ENCODE assay signal across 10 mouse cellular contexts in the genomic region with DNA sequence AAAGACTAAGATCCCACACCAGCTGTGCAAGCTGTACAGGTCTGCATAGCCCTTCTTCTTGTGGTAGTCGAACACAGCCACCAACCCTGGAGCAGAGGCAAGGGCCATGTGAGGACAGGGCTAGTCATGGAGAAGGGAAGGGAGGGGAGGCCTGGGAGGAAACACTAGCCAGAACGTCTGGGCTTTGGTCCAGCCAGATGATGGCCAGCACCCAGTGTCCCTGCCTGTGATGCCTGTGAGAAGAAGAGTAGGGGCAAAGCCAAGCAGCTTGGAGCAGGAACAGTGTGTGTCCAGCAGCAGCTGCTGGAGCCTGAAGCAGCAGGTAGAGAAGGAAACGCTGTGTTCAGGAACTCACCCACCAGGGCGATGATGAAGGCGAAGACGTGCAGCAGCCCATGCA. TPM values are rescaled to one million over a fixed set of nuclear protein-coding genes. Genes with fewer than 3 reads are reported as not detected.
A peak's percentile ranks its signal among the peaks of the same experiment; 100 is the strongest.
DNase-seq lines count a peak whose midpoint lies in the region; ATAC-seq and TF ChIP-seq lines count a peak whose summit lies in the region.
"Had no signal": no experiment of that assay in that cellular context is flagged by ENCODE, and none has a peak within 500 bp of the region (broad histone marks: within the 10 kb centered on the region; RNA-seq: fewer than 3 reads in every experiment).

No protein-coding gene starts in this region.

- H3K9ac ChIP-seq in heart, adult 2 months (ENCODE audit: low read depth, low read length): no peak overlapping the region
- H3K9ac ChIP-seq in stomach, postnatal 0 days (ENCODE audit: low read length): no peak overlapping the region
- H3K9ac ChIP-seq: liver, embryonic 15.5 days had no signal

- TF ChIP-seq EP300 in heart, adult 2 months (IDR thresholded peaks at IDR 0.05; ENCODE audit: insufficient read depth, low read depth, low read length): peak; percentile 84; the same call in 1 of the 2 replicates
- no peak for TF ChIP-seq EP300 in stomach, postnatal 0 days (optimal IDR thresholded peaks at IDR 0.05)

- peak; percentile 86 to 91 for DNase-seq in heart, adult 2 months
- no peak for DNase-seq in heart, embryonic 10.5 days (ENCODE audit: low spot score)
- peak; percentile 82 for DNase-seq in MN1 (ENCODE audit: low spot score)
- DNase-seq in cerebellum, postnatal 10 days: peak; percentile 87 to 92
- peak; percentile 57 for DNase-seq in layer of hippocampus, adult 9-11 months
- no peak for DNase-seq in stomach, postnatal 0 days (ENCODE audit: low spot score)
- no peak for DNase-seq in T-cell, adult 2 months (ENCODE audit: low spot score)

- H3K4me2 ChIP-seq in stomach, postnatal 0 days (replicated peaks; ENCODE audit: low read depth): no peak overlapping the region
- H3K4me2 ChIP-seq: liver, embryonic 15.5 days had no signal

- TF ChIP-seq CTCF in heart, adult 2 months (IDR thresholded peaks at IDR 0.05): no peak
- TF ChIP-seq CTCF in stomach, postnatal 0 days (IDR thresholded peaks at IDR 0.05; ENCODE audit: low read depth): no peak

- H3K9me3 ChIP-seq in heart, embryonic 10.5 days: no peaks in the 10 kb centered on the region
- no peaks in the 10 kb centered on the region for H3K9me3 ChIP-seq in stomach, postnatal 0 days (ENCODE audit: control insufficient read depth, low read length)
- H3K9me3 ChIP-seq: liver, embryonic 15.5 days had no signal

- no peaks in the 10 kb centered on the region for H3K27me3 ChIP-seq in heart, adult 2 months (ENCODE audit: control insufficient read depth, insufficient read depth, low read length)
- peaks cover 66% of the 10 kb centered on the region for H3K27me3 ChIP-seq in heart, embryonic 10.5 days (ENCODE audit: insufficient read depth, poor library complexity, severe bottlenecking)
- H3K27me3 ChIP-seq in stomach, postnatal 0 days (ENCODE audit: control insufficient read depth, insufficient read depth, low read length): no peaks in the 10 kb centered on the region

- ATAC-seq in stomach, postnatal 0 days (ENCODE audit: low FRiP score, low TSS enrichment): no peak
- ATAC-seq in monocyte, adult 5-6 weeks (replicated peaks; ENCODE audit: insufficient number of reproducible peaks, low FRiP score, low TSS enrichment, poor library complexity, severe bottlenecking): no peak

- TF ChIP-seq POLR2A in heart, adult 2 months (IDR thresholded peaks at IDR 0.05; ENCODE audit: insufficient read depth, low read depth, low read length): peak; percentile 68

- WGBS in heart, adult 2 months: 23% methylated on average over 6 of the region's 6 CpGs
- 84% methylated on average over 6 of the region's 6 CpGs for WGBS in heart, embryonic 10.5 days
- 85% methylated on average over 6 of the region's 6 CpGs for WGBS in stomach, postnatal 0 days

- intact Hi-C loops in heart, adult 2 months (cut with DNase I): no loop called here

- H3K4me3 ChIP-seq in heart, adult 2 months: no peak overlapping the region
- no peak overlapping the region for H3K4me3 ChIP-seq in heart, embryonic 10.5 days
- H3K4me3 ChIP-seq in stomach, postnatal 0 days (ENCODE audit: low read depth, low read length): no peak overlapping the region
- H3K4me3 ChIP-seq: liver, embryonic 15.5 days had no signal

- H3K36me3 ChIP-seq in heart, adult 2 months (ENCODE audit: control insufficient read depth, insufficient read depth, low read length): no peaks in the 10 kb centered on the region
- H3K36me3 ChIP-seq in heart, embryonic 10.5 days: no peaks in the 10 kb centered on the region
- H3K36me3 ChIP-seq in stomach, postnatal 0 days (ENCODE audit: control insufficient read depth, insufficient read depth, low read length): no peaks in the 10 kb centered on the region
- H3K36me3 ChIP-seq: liver, embryonic 15.5 days had no signal

- H3K27ac ChIP-seq in heart, adult 2 months: peak overlapping the region; percentile 58
- no peak overlapping the region for H3K27ac ChIP-seq in heart, embryonic 10.5 days
- H3K27ac ChIP-seq in stomach, postnatal 0 days (replicated peaks): no peak overlapping the region
- H3K27ac ChIP-seq: liver, embryonic 15.5 days had no signal

- peaks cover 15% of the 10 kb centered on the region for H3K4me1 ChIP-seq in heart, adult 2 months (ENCODE audit: control insufficient read depth, insufficient read depth, low read length)
- H3K4me1 ChIP-seq in heart, embryonic 10.5 days: 0 out of 2 replicates have a peak, but pooled peaks cover 4% of the 10 kb centered on the region
- H3K4me1 ChIP-seq in stomach, postnatal 0 days (replicated peaks; ENCODE audit: control insufficient read depth, insufficient read depth): peaks cover 3% of the 10 kb centered on the region
- H3K4me1 ChIP-seq: liver, embryonic 15.5 days had no signal

- no peaks in the 10 kb centered on the region for H3K79me2 ChIP-seq in heart, adult 2 months (replicated peaks; ENCODE audit: control insufficient read depth, insufficient read depth, low read length)

RNA-seq across cellular contexts. Expression of a gene that starts 16.9 kb away (rescaled TPM):
- total RNA-seq in heart, adult 2 months (2021): 1 to 10 TPM; 8.2 to 8.5 TPM
- polyA plus RNA-seq in heart, adult 2 months (2012; rRNA removed): 17.0 and 17.6 TPM in 2 replicates
- polyA plus RNA-seq in heart, embryonic 10.5 days (2016; fragmentation: Nextera tagmentation; extraction: Ambion mirVana): 4.1 and 4.6 TPM in 2 replicates
- polyA plus RNA-seq in stomach, postnatal 0 days (2015; fragmentation: Nextera tagmentation; extraction: Ambion mirVana): 56.1 and 58.3 TPM in 2 replicates
- 4.5 to 8.4 TPM (median 5.5 TPM) in 3 replicates for total RNA-seq in monocyte, adult 5-6 weeks (2017)

RNA-seq across cellular contexts. Expression of a gene that starts 31.5 kb away (rescaled TPM):
- 10 to 100 TPM; 18.8 to 23.7 TPM for total RNA-seq in heart, adult 2 months (2021)
- 34.4 and 42.1 TPM in 2 replicates for polyA plus RNA-seq in heart, adult 2 months (2012; rRNA removed)
- 0.43 and 0.65 TPM in 2 replicates for polyA plus RNA-seq in heart, embryonic 10.5 days (2016; fragmentation: Nextera tagmentation; extraction: Ambion mirVana)
- polyA plus RNA-seq in stomach, postnatal 0 days (2015; fragmentation: Nextera tagmentation; extraction: Ambion mirVana): 2.1 and 2.4 TPM in 2 replicates
- total RNA-seq in monocyte, adult 5-6 weeks (2017): 365 to 424 TPM (median 376 TPM) in 3 replicates

RNA-seq across cellular contexts. Expression of a gene that starts 58.3 kb away (rescaled TPM):
- not detected for total RNA-seq in heart, adult 2 months (2021)
- polyA plus RNA-seq in heart, adult 2 months (2012; rRNA removed): not detected in 2 replicates
- not detected in 2 replicates for polyA plus RNA-seq in heart, embryonic 10.5 days (2016; fragmentation: Nextera tagmentation; extraction: Ambion mirVana)
- polyA plus RNA-seq in stomach, postnatal 0 days (2015; fragmentation: Nextera tagmentation; extraction: Ambion mirVana): not detected in 2 replicates
- total RNA-seq in monocyte, adult 5-6 weeks (2017): 0.19 TPM in 1 of 3 replicates, not detected in the others
- total RNA-seq: common myeloid progenitor, adult 5-6 weeks had no signal
- polyA plus RNA-seq: liver, embryonic 15.5 days had no signal

Comparison
In these comparisons a context has a peak if more than half of its experiments do, and no peak if none do; other contexts are left out.
1. DNase-seq: peak in heart, adult 2 months (2 of 2), MN1 (single experiment), cerebellum, postnatal 10 days (2 of 2) and layer of hippocampus, adult 9-11 months (single experiment); none in heart, embryonic 10.5 days (single experiment), stomach, postnatal 0 days (single experiment) and T-cell, adult 2 months (single experiment).
2. RNA of a gene that starts 31.5 kb away (polyA plus RNA-seq): 34.4 to 42.1 TPM in heart, adult 2 months; 2.1 to 2.4 TPM in stomach, postnatal 0 days and 0.43 to 0.65 TPM in heart, embryonic 10.5 days; every median in the first group is over 10 times any median in the second.